Mouse (Mus musculus): ENCODE results near the gene Slc9a4.
A peak's percentile ranks its signal among the peaks of the same experiment; 100 is the strongest.
"Not testable (repeated sequence)": the region's sequence is repeated elsewhere in the genome, so short reads cannot be mapped to it uniquely, and the experiment has no call there.

Slc9a4 gene

GRCm38 (mm10) chr1:40579784-40580183 lies at the start of gene Slc9a4:
Gene Slc9a4 (plus strand): TSS chr1:40580081.
- DNase-seq (ENCODE audit: low read depth, low spot score) = peak; percentile 61

- DNase-seq (ENCODE audit: low read depth, low spot score) = no peak
Measured at GRCm38 (mm10) chr1:40537577-40537976, 42.3 kb upstream of the Slc9a4 start.

- DNase-seq (ENCODE audit: low read depth, low spot score) = peak; percentile 87
Measured at GRCm38 (mm10) chr1:40544650-40545049, 35.2 kb upstream of the Slc9a4 start.

GRCm38 (mm10) chr1:40546645-40547044 lies 33.2 kb upstream of the Slc9a4 start:
- no peak for DNase-seq (ENCODE audit: low read depth, low spot score)

- DNase-seq (ENCODE audit: low read depth, low spot score) = no peak
Measured at GRCm38 (mm10) chr1:40547064-40547572, 32.8 kb upstream of the Slc9a4 start.

GRCm38 (mm10) chr1:40547762-40548161 lies 32.1 kb upstream of the Slc9a4 start:
- no peak for DNase-seq (ENCODE audit: low read depth, low spot score)

GRCm38 (mm10) chr1:40569374-40569773 lies 10.5 kb upstream of the Slc9a4 start:
- no peak for DNase-seq (ENCODE audit: low read depth, low spot score)

GRCm38 (mm10) chr1:40580269-40580668 lies 388 bp downstream of the Slc9a4 start:
- DNase-seq (ENCODE audit: low read depth, low spot score) = no peak

GRCm38 (mm10) chr1:40586776-40587175 lies 6.9 kb downstream of the Slc9a4 start:
- no peak for DNase-seq (ENCODE audit: low read depth, low spot score)

- DNase-seq (ENCODE audit: low read depth, low spot score) = no peak
Measured at GRCm38 (mm10) chr1:40590931-40591330, 11.1 kb downstream of the Slc9a4 start.

GRCm38 (mm10) chr1:40597822-40598221 lies 17.9 kb downstream of the Slc9a4 start:
- DNase-seq (ENCODE audit: low read depth, low spot score) = no peak

GRCm38 (mm10) chr1:40599661-40600060 lies 19.8 kb downstream of the Slc9a4 start:
- DNase-seq (ENCODE audit: low read depth, low spot score) = not testable (repeated sequence)

GRCm38 (mm10) chr1:40600394-40601327 lies 20.8 kb downstream of the Slc9a4 start:
- DNase-seq (ENCODE audit: low read depth, low spot score) = no peak

GRCm38 (mm10) chr1:40601461-40601860 lies 21.6 kb downstream of the Slc9a4 start:
- DNase-seq (ENCODE audit: low read depth, low spot score) = no peak

- DNase-seq (ENCODE audit: low read depth, low spot score) = no peak
Measured at GRCm38 (mm10) chr1:40613219-40613618, 33.3 kb downstream of the Slc9a4 start.

- DNase-seq (ENCODE audit: low read depth, low spot score) = no peak
Measured at GRCm38 (mm10) chr1:40619093-40619492, 39.2 kb downstream of the Slc9a4 start.

GRCm38 (mm10) chr1:40619871-40620270 lies 40.0 kb downstream of the Slc9a4 start:
- no peak for DNase-seq (ENCODE audit: low read depth, low spot score)

GRCm38 (mm10) chr1:40624954-40625353 lies 45.1 kb downstream of the Slc9a4 start:
- DNase-seq (ENCODE audit: low read depth, low spot score) = no peak

- DNase-seq (ENCODE audit: low read depth, low spot score) = no peak
Measured at GRCm38 (mm10) chr1:40626954-40627353, 47.1 kb downstream of the Slc9a4 start.

GRCm38 (mm10) chr1:40628443-40628842 lies 48.6 kb downstream of the Slc9a4 start:
- DNase-seq (ENCODE audit: low read depth, low spot score) = no peak

GRCm38 (mm10) chr1:40632407-40633062 lies 52.7 kb downstream of the Slc9a4 start:
- DNase-seq (ENCODE audit: low read depth, low spot score) = no peak

- no peak for DNase-seq (ENCODE audit: low read depth, low spot score)
Measured at GRCm38 (mm10) chr1:40634608-40635007, 54.7 kb downstream of the Slc9a4 start.

GRCm38 (mm10) chr1:40648234-40648633 lies 68.4 kb downstream of the Slc9a4 start:
- DNase-seq (ENCODE audit: low read depth, low spot score) = no peak
